Mouse (Mus musculus): ENCODE data around the gene Fgf9. TPM values are rescaled to one million over a fixed set of nuclear protein-coding genes. Genes with fewer than 3 reads are reported as not detected.

The Fgf9 gene
- 1.1 TPM in 2 replicates for polyA plus RNA-seq (2012; rRNA removed)

DNA sequence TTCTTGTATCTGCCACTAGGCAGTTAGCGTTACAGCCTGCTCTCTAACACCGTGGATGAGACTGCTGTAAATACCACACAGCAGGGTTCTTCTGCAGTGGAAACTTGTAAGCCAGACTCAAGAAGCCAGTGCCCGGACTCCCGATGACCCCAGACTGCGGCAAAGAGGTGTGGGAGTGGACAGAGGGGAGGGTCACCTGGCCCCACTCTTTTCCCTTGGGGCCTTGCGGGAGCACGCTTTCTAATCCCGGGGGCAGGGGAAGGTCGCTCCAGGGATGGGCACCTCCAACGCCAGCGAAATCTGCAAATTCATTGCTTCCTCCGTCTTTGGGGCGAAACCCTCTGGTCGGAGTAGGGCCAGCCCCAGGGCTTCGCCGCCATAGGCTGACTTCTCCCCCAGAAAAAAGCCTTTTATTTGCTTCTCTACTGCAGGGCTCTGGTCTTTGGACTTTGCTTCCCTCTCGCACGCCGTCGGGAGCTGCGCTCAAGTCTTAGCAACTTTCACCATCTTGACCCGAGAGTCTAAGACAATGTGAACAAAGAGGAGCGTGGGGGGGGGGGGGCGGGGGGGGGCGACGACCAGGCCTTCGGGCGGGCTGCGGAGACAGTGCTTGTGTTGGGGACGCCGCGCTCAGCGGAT is at the start of gene Fgf9:
Gene Fgf9 (plus strand): TSS at position 67 of the 639 bp plus-strand sequence.
- no peak for DNase-seq (ENCODE audit: low read depth)

DNA sequence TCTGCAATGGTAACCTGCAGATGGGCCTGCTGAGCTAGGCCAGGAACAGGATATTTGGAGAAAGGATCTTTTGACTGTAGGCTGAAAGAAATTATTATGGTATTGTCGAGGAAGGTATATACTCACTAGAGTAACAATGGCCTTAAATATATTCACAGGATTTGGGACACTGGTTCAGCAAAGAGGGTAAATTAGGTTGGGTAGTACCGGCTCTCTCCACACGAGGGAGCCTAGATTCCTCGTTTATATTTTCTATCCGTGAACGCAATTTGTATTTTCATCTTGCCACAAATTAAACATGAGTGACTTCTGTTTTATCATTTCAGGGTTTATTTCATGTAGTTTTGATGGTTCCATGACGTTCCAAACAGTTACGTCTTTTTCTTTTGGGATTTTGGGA is 35.8 kb upstream of the Fgf9 start:
- DNase-seq (ENCODE audit: low read depth), result no peak

DNA sequence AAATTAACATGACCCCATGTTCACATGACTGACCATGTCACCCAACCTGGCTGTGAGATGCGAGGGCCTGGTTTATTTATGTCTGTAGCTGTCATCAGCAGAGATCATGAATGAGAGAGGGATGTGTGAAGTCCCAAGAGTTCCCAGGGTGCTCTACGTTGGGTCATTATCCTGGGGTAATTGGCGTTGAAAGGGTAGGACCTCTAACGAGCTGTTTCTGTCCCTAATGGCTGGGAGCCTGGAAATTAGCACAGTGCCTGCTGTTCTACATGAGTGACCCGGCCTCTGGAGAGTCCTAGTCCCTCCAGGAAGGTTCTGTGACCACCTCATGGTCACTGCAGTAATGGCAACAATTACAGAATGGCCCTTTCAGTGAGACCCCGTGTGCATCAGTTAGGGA is 34.2 kb upstream of the Fgf9 start:
- DNase-seq (ENCODE audit: low read depth), result no peak

DNA sequence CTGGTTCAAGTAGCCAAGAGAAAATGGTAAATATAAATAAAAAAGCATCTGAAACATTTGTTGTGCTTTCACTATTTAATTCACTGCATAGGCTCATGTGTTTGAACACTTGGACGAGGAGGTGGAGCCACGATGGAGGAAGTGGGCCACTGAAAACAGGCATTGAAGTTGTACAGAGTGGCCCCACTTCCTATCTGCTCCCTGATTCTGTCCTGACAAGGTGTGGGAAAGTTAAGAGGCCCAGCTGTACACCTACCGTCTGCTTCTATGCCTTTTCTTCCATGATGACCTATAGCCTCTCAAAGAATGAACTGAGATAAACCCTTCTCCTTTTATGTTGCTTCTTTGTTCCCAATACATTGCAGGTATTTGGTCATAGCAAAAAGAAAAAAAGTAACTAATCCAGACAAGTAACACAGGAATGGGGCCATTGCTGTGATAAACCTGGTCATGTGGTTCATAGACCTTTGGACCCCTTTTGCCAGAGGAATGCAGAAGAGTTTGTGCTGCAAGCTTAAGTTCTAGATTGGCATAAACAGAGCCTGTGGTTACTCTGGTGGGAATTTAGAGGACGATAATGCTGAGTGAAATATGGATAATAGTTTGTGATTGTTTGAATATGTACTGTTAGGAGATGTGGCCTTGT is 23.6 kb upstream of the Fgf9 start:
- no peak for DNase-seq (ENCODE audit: low read depth)

DNA sequence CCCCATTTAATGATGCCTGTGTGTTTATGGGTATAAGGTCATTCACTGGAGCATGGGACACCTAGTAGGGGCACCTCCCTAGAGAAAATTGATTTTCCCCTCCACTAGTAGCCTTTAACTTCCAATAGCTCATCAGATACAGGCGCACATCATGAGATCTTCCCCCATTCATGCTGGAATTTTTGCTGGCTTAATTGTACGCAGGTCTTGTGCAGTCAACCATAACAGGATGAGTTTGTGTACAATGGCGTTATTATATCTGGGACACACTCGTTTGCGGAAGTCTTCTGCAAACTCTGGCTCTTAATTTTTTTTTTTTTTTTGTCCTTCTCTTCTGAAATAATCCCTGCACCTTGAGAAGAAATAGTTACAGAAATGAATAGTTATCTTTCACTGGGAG is 19.7 kb upstream of the Fgf9 start:
- no peak for DNase-seq (ENCODE audit: low read depth)

DNA sequence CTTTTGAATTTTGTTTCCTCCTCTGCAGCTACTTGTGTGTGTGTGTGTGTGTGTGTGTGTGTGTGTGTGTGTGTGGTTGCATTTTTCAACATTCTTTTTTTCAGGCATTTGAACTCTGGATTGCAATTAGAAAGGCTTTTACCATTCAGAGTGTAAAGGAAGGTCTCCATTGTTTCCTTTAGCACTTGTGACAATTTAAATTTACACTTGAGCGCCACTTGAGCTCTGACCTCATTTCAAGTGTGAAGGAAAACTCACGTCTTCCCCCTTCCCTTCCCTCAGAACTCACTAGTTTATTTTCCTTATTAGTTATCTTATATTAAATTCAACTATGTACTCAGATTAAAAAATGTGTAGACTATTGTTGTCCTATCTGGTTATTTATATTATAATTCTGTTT is 2.8 kb upstream of the Fgf9 start:
- DNase-seq (ENCODE audit: low read depth), result no peak

DNA sequence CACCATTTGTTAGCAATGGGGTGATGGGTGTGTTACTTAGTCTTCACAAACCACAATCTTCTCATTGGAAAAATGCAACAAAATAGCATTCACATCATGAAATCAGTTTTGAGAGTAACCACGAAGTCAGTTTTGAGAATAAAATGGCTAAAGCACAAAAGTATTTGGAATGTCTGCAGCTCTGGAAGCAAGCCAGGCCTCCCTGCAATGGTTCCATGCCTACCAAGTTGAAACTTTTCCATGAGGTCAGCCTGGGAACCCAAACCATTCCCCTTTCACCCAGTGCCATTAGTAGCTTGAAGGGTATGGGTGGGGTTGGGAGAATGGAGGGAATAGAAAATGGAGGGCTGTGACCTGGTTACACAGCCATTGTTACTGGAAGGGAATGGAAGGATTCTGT is 1.7 kb upstream of the Fgf9 start:
- DNase-seq (ENCODE audit: low read depth), result no peak

DNA sequence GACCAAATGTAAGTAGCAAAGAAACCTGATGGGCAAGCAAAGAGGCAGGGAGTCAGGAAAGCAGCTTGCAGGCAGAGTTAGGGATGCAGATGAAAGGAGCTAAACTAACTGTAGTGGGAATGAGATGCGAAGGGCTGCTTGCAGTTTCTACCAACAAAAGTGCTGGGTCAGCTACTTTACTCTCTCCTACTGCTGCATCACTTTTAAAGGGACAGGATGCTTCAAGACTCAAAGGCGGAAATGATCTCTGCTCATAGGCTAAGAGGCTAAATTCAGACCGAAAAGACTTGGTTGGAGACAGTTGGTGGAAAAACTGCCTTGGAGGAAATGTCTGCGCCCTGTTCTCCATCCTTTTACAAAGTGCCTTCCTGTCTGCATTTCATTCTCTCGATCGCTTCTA is 420 bp upstream of the Fgf9 start:
- no peak for DNase-seq (ENCODE audit: low read depth)

DNA sequence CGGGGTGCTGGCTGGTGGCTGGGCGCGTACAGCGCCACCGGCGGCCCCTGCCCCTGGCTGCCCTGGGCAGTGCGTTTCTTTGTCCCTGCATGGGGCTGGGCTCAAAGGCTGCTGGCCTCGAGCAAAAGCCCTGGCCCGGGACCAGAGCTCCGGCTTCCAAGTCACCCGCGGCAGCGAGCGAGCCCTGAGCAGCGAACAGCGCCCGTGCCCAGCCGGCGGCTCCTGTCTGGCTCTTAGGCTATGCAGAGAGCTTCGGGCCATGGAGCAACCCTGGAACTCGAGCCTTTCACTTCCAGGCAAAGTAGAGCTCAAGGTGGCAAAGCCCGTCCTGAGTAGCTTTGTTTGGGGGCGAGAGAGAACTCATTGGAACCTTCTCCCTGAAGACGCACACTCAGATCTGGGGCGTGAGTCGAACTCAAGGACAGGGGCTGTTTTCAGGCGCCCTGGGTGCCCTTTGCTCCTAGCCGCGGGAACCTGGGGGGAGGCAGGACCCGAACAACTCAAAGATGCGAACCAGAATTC is 834 bp downstream of the Fgf9 start:
- no peak for DNase-seq (ENCODE audit: low read depth)

DNA sequence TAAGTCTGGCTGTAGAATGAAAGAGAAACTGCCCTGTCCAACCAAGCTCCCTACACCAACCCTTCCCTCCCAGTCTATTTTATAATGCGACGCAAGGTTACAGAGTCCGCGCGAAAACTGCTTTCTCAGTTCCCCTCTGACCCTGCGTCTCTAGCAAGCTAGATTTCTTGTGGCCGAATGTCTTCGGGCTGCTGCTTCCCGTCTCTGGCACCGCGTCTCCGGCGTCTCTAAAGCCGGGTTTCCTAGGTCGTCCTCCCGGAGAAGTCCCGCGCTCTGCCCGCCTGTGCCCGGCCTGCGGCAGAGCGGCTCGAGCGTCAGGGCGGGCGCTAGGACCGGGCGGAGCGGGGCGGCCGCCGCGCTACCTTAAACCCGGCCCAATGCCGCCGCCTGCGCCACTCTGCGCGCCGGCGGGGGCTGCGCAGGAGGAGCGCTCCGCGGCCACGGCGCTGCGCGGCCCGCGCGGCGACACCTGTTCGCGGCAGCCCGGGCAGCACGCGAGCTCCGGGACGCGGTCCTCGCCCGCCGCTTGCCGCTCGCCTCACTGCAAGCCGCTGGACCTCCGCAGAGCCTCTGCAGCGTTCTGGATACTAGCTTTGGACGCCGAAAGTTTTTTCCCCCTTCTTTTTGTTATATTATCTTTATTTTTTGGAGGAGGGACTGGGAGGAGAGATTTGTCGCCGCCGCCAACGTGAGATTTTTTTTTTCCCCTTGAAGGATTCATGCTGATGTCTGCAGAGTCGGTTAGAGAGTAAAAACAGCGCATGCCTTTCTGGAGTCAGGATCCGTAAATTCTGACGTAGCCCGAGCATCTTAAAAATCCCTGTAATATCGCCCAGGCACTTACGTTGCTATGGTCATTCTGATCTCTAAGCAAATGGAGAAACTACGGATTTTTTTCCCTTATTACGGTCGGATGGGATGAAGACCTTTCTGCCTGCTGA is 1.8 kb downstream of the Fgf9 start:
- DNase-seq (ENCODE audit: low read depth), result no peak

DNA sequence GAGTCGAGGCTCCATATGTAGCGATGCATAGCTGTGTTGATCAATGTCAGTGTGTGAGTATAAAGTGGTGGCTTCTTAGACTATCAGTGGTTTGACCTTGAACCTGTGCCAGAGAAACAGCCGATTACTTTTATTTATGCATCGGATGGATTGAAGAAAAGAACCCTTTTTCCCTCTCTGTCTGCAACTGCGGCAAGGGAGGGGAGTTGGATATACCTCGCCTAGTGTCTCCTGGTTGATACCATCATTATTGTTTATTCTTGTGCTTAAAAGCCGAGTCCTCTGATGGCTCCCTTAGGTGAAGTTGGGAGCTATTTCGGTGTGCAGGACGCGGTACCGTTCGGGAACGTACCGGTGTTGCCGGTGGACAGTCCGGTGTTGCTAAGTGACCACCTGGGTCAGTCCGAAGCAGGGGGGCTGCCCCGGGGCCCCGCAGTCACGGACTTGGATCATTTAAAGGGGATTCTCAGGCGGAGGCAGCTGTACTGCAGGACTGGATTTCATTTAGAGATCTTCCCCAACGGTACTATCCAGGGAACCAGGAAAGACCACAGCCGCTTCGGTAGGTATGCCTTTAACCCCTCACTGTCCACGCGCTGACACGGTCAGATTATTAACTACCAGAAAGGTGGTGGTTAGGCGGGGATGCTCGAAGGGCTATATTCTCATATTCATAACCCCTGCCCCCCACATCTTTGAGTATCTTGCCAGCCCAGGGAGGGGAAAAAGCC is 2.6 kb downstream of the Fgf9 start:
- no peak for DNase-seq (ENCODE audit: low read depth)

DNA sequence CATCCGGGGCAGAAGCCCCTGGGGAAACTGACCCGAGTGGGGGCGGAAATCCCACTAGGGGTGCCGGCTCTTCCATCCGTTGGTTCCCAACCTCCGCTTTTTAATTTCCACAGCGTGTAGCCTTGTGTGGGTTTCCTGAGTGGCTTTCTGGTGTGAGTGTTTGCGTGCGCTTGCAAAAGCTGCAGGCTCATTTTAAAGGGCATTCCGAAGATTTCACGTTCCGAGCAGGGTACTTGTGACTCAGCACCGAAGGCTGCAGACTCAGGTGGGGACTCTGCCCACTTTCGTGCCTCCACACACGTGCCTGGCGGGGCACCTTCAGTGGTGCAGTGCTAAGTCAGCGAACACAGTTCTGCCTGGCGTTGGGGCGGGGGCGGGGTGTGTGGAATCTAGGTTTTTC is 3.6 kb downstream of the Fgf9 start:
- no peak for DNase-seq (ENCODE audit: low read depth)

DNA sequence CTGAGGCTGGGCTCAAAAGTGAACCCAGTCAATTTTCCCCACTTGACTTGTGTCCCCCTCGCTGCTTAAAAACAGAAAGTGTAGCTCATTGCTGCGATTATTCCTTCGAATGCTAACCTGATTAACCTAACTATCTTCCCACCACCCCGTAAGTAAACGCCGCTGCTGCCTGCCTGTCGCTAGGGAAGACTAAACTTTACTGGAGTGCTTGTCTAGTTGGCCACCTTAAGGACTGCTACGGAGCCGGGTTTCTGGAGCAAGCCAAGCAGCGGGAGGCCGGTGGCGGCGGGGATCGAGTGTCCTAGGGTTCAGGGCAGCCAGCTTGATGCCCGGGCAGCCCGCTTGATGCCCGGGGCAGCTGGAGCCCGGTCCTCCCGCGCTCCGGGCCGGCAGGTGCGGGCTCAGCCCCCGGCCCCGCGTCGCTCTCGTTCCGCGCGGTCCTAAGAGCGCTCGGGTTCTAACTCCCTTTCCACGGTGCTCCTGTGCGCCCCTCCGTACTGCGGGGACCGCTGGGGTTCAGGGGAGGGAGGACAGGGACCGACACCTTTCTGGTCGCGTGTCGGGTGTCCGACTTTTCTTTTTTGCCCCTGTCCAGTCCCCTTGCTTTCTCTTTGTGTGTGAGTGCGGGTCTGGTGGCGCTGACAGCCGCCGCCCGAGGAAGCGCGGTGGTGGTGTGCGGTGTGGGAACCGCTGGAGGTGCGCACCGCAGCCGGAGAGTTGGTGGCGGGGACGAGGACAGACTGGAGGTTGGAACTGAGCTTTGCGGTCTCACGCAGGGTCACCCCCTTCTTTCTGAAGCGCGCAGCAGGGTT is 4.5 kb downstream of the Fgf9 start:
- no peak for DNase-seq (ENCODE audit: low read depth)

DNA sequence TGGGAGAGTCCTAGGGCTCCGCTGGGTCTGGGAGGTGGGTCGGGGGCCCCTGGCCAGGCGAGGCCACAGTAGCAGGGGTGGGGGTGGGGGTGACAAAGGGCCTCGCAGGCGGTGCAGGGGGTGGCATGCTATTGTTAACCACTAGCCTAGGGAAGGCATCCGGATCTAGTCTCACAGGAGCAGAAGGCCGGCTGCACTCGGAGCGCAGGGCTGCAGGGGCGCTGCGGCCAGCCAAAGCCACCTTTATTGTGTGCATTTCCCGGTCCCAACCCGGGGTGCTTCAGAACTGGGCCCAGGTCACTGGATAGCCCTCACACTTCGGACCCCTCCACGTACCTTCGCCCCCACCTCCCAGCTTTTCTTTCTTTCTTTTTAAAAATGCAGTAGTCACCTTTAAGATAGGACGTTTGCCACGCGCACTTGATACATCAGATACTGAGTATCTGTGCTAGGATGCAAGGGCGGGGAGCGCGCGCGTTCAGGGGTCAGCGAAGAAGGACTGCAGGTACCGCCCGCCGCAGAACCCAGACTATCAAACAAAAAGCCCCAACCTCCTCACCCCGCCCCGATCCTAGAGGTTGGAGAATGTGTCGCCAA is 5.2 kb downstream of the Fgf9 start:
- no peak for DNase-seq (ENCODE audit: low read depth)

DNA sequence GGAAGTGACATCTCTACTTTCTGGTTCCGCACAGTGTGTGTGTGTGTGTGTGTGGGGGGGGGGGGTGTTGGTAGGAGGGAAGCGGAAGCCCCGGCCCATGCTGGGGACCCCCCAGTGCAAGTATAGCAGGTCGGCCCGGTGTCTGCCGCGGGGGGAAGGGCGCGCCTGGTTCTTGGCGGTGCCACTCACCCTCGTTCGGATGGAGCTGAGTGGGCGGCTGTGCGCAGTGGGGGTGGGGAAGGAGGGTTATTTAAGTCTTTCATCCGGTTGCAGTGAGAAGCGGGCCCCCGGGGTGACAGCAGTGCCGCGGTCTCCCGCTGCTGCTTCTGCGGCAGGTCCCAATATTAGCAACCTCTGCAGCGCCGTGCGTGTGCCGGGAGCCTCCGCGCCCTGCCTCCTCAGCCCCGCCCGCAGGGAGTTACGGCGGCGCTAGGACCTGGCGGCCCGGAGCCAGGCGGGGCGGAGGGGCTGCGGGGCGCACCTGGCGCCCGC is 5.7 kb downstream of the Fgf9 start:
- no peak for DNase-seq (ENCODE audit: low read depth)

DNA sequence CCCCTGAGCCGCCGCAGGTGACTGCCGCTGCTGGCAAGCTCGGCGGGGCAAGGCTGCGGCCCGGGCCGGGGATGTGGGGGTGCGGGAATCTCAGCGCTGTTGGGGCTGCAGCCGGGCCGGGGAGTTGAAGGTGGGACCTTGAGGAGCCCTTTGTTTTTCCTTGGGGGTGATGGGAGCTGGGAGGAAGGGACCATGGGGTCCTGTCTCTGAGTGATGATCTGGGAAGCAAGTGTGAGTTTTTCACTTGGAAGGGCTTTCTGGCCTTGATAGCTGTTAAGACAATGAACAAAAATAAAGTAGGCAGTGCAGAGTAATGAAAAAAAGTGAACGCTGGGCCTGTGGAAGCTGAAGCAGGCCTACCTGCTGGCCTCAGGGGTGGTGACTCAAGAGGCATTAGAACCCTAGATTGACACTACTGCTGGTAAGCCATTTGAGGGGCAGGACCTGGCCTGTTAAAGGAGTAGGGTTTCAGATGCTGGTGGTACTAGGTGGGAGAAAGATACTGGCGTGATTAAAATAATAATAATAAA is 6.4 kb downstream of the Fgf9 start:
- no peak for DNase-seq (ENCODE audit: low read depth)

DNA sequence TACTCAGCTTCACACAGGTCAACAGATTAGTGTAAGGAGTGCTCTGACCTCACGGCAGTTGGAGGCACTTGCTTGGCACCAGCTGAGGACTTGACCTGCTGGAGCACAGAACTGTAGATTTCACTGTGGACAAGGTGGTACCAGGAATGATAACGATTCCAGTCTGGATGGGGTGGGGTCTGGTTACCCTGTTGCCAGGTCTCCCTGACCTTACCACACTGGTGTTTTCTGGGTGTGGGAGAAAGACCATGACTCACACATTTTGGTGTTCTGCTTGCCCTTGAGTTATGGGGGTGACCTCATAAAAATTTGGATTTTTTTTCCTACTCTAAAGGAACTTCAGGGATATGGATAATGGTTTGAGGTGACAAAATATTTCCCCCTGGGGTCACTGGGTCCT is 9.1 kb downstream of the Fgf9 start:
- no peak for DNase-seq (ENCODE audit: low read depth)

DNA sequence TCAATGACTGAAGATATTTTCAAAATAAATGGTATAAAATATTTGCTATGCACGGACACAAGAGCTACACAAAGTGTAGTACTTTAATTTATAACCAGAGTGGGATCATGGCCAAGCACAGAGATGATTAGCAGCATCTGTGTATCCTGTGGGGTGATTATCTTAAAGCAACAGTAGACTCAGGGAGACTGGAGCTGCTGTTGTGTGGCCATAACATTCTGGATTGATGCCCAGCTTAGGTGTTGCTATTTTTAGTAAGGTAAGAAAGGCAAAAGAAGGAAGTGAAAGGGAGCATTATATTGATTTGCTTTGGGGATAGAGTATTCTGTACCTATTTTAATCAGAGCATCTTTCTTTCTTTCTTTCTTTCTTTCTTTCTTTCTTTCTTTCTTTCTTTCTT is 11.6 kb downstream of the Fgf9 start:
- DNase-seq (ENCODE audit: low read depth), result no peak

DNA sequence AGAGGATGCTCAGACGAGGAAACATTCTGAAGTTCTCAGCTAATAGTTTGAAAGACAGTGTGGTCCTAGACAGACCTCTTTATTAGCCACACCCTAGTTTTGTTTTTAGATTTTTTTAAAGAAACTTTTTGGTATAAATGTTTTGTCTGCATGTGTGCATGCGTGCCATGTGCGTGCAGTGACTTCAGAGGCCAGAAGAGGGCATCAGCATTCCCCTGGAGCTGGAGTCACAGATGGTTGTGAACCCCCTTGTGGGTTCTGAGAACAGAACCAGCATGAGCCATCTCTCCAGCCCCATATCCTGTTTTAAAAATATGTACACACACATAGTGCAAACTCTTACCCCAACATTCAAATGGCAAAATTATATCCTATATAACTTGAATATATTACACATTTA is 13.9 kb downstream of the Fgf9 start:
- no peak for DNase-seq (ENCODE audit: low read depth)

DNA sequence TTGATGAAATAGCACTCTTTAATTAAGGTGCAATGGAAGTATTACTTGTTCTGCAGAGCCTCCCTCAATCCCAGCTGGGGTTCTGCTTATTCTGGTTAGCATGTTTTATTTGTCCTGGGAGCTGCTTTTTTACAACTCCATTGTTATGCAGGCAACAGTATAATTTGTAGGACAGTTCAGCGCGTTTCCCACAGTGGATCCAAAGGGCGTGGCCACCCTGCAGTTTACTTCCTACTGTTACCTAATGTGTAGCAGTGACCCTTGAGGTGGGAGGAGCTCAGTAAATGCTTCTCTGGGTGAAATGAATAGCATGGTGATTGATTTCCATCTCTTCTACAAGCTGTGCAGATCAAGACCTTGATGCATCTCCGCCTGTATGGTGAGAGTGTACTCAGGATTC is 17.0 kb downstream of the Fgf9 start:
- no peak for DNase-seq (ENCODE audit: low read depth)
